Mouse (Mus musculus) forelimb bud, embryonic 11.5 days (tissue): ENCODE data around the gene Capn5.
"Not testable (repeated sequence)": the region's sequence is repeated elsewhere in the genome, so short reads cannot be mapped to it uniquely, and the experiment has no call there.

Source experiments
- DNase-seq: peaks from one replicate; pipeline ENCODE4 v3.0.0-alpha.2; 2012; ENCODE audit warnings: low read depth, low spot score

The Capn5 gene

DNA sequence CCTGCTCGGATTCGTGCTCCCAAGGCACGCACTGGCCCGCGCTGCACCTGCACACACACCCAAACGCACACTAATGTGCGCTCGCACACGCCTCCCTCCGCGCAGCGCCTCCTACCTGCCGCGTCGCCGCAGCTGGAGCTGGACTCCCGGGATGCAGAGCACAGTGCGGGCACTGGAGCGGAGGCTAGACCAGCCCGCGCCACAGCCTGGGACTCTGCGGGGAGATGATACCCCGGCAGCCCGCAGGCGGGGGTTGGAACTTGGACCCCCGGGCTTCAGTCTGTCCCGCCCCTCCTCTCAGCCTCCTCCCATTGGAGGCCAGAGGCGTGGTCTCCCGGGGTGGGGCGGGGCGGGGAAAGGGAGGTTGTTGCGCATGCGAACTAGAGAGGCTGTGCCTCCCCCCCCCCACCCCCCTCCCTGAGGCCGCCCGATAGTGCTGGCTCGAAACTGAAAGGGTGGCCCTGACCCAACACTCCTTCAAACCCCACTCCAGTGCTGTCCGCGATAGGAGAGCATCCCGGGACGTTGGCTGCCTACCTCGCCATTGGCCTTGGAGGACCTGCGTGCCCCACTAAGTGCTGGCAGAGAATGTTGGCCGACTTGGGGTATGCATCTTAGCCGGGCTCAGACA is at the start of gene Capn5:
Gene Capn5, minus strand, starts transcription at position 346 of the 631 bp plus-strand sequence.
- DNase-seq, result peak; percentile 57

DNA sequence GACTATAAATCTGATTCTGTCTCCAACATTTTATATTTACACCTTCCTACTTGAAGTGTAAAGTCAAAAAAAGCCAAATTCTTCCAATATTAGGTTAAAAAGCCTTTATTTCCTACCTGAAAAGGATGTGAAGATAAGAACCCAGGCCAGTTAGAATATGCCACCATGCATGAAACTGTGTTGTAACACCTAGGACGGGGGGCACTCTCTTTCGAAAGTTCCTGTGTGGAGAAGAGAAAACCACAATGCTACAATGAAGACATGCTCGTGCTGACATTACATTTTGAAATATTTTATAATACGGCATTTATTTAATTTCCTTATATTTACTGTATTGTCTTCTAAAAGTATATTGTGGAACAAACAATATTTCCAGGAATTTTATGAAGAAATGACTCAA is 45.7 kb upstream of the Capn5 start:
- DNase-seq, result no peak

DNA sequence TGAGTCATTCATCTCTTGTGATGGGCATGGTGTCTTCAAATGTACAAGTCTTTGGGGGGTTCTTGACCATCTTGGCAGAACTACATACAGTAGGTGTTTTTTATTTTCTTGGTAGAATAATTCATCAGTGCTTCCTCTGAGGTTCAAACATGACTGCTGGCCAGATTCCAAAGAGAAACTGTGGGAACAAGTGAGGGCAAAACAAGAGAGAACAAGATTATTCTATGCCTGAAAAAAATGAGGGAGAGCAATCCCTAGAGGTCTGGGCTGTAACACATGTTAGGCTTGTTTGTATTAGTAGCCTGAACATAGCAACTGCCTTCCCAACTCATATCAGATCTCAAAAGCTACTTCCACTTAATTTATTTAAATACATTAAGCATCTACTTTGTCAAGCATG is 38.6 kb upstream of the Capn5 start:
- no peak for DNase-seq

DNA sequence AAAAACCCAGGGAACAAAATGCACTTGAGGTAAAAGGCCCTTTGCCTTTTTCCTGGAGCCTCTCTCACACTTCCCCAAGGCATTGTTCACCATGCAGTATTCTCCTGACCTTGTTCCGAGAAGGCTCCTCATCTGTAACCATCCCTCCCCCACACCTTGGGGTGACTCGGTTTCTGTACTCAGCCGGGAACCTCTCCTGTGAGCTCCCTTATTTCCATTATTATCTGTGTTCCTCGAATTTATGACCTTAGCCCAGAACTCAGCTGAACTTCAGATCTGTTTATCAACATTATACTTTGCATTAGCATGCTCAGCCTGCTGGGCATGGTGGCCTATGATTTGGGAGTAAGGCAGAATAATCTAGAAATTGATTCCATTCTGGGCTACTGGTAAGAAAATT is 24.9 kb upstream of the Capn5 start:
- no peak for DNase-seq

GRCm38 (mm10) chr7:98201493-98202028 is 23.5 kb upstream of the Capn5 start:
- no peak for DNase-seq

- DNase-seq, result no peak
These were observed 22.3 kb upstream of the Capn5 start for GRCm38 (mm10) chr7:98200396-98200795.

DNA sequence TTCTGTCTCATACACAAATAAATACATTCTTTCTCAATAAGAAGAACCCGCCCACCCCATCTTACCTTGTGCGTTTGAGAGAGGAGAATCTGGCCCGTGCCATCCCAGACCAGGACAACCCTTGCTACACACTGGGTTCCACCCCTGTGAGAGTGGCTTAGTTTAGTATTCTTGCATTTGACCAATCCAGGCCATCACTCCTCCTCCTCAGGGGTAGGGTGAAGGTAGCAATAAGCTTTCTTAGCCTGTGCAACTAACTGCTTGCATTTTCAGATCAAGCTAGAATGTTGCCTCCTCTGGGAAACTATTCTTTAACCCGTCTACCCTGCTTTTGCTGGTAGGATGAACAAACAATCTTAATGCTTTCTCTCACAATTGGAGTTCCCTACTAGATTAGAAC is 21.3 kb upstream of the Capn5 start, which contains the start of gene B3gnt6:
Gene B3gnt6, minus strand, starts transcription at position 101 of the 400 bp plus-strand sequence.
- DNase-seq, result no peak

- no peak for DNase-seq
These were observed 17.2 kb upstream of the Capn5 start for GRCm38 (mm10) chr7:98195151-98195801.

GRCm38 (mm10) chr7:98194026-98194792 is 16.1 kb upstream of the Capn5 start:
- no peak for DNase-seq

GRCm38 (mm10) chr7:98193515-98194025 is 15.5 kb upstream of the Capn5 start:
- DNase-seq, result no peak

DNA sequence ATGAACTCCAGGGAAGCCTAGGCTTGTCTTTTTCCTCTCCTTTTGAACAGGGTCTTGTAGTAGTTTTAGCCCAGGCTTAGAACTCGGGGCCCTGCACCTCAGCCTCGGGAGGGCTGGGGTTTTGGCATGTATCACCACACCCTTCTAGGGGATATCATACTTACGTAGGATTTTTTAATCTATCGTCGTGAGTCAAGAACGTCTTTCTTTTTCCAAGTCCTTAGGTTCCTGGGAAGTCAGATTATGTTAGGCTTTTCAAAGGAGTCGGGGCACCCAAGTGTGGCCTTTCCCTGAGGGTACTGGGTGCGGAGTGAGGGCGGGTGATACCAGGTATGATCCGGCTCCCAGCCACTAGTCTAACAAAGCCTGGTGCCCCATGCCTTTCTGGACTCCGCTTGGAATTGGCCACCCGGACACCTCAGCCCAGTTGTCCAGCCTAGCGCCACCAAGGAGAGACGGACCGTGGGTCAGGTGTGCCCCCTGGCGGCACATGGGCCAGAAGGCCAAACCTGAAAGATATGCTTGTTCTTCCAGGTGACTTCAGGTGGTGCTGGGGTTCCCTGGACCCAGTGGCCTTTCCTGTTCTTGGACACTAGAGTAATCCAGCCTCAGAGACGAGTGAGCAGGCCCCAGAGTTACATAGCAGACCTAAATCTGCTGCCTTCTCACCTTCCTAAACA is 13.6 kb upstream of the Capn5 start:
- DNase-seq, result no peak

DNA sequence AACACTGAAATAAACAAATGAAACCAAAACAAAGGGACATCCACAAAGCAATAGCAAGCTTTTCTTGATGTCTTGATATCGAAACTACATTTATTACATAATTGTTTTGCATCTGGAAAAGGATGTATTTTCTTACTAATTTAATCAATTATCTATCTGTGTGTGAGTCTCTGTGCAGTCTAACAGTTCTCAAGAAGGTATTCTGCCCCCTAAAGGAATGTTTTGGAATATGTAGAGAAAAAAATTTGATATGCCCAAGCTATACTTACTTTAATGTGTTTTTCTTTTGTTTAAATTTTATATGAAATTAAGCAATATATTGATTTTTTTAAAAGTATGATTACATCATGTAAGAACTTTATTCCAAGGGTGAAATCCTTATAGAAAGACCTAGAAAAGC is 12.5 kb upstream of the Capn5 start:
- DNase-seq, result no peak

- DNase-seq, result no peak
These were observed 11.7 kb upstream of the Capn5 start for GRCm38 (mm10) chr7:98189745-98190144.

GRCm38 (mm10) chr7:98188680-98189079 is 10.6 kb upstream of the Capn5 start:
- no peak for DNase-seq

- no peak for DNase-seq
These were observed 10.2 kb upstream of the Capn5 start for GRCm38 (mm10) chr7:98188238-98188637.

GRCm38 (mm10) chr7:98187332-98187731 is 9.3 kb upstream of the Capn5 start:
- not testable (repeated sequence) for DNase-seq

DNA sequence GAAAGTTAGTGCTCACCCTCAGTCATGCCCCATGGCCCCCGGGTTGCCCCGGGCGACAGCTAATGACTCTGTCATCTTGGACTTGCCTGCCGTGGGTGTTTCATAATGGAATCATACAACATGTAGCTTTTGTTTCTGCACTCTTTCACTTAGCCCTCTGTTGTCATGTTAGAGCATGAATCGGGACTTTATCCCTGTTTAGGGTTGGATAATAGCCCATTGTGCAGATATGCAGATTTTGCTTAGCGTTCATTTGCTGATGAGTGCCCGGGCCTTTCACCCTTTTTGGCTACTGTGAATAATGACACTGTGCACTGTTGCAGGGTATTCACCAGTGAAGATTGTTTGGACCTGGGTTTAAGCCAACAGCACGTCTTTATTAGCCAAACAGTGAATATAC is 8.6 kb upstream of the Capn5 start:
- DNase-seq, result no peak

DNA sequence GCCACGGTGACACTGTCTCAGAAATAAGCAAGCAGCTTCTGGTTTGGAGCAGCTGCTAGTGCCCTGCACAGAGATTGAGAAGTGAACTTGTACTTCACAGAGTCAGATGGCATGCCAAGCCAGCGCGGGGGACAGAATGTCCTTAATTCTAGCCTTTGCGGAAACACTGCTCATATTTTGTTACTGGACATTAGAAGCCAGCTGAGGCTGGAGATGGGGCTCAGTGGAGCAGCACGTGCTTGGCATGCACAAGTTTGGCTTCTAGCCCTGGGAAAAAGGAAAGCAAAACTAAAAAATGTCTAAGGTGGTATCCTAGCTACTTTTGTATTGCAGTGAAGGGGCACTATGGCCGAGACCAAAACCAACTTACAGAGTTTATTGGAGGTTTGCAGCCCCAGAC is 7.3 kb upstream of the Capn5 start:
- DNase-seq, result no peak

DNA sequence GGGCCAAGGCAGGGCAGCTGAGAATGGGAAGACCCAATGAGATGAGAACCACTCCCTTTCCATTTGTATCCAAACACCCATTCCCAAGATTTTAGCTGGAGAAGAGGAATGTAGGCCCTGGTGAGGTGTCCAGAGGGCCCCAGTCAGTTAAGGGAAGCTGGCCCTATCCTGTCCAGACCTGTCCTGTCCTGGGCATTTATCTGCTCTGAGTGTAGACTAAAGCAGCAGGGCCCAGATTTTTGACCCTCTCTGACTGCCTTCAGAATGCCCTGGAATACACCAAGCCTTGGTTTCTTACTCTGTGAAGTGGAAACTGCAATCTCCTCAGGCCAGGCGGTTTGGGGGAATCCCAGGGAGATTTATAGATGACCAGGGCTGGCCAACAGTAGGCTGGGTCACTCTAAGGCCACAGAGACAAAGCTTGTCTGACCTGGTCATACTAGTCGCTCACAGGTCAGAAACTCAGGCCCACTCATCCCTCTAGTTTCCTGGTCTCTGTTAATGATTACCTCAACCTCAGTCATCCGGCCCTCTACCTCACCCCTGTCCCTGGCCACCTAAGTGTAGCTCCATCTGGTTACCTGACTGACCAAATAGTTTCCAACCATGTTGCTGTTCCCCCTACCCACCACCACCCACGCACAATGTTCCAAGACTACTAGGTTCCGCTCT is 622 bp upstream of the Capn5 start:
- DNase-seq, result no peak

DNA sequence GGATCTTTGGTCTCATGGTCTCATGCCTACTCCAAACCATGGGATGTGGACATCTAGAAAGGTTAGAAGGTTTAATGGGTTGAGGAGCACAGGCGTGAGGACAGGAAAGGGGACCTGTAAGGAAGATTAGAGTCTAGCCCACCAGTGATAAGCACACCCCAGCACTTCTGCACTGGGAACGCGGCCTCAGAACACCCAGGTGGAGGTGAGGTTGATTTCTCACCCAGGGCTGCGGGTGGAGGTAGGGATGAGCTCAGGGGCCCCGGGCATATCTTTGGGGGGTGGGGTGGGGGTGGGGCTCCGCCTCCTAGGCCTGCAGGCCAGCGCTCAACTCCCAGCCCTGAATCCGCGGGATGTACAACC is 527 bp downstream of the Capn5 start:
- DNase-seq, result no peak

GRCm38 (mm10) chr7:98177071-98177485 is 996 bp downstream of the Capn5 start:
- no peak for DNase-seq
